Mouse (Mus musculus): Measurements from ENCODE around the gene Nup54.

- TF ChIP-seq CTCF (IDR thresholded peaks at IDR 0.05; ENCODE audit: extremely low read depth, insufficient read depth, low read length) (no peak), POLR2A (IDR thresholded peaks at IDR 0.05; ENCODE audit: extremely low read depth, insufficient read depth, low read length) (no peak)
Measured at GRCm38 (mm10) chr5:92402816-92403215, 32.2 kb downstream of the Nup54 start.
